Mouse (Mus musculus) intestine, embryonic 14.5 days (tissue): ENCODE measurements around the gene Rfxap. TPM values are rescaled to one million over a fixed set of nuclear protein-coding genes. Genes with fewer than 3 reads are reported as not detected.
A peak's percentile ranks its signal among the peaks of the same experiment; 100 is the strongest.

Source experiments
- ATAC-seq: fragments of 200-750 bp; cut with Nextera tagmentation; replicated peaks from 2 replicates; pipeline ENCODE4 v1.8.0; 2017; ENCODE audit warnings: low read depth, moderate number of reproducible peaks, moderate TSS enrichment, moderate library complexity; ENCODE audit not compliant: low FRiP score, low TSS enrichment
- DNase-seq: peaks from one replicate; pipeline ENCODE4 v3.0.0-alpha.2; 2018; ENCODE audit warnings: low spot score
- H3K27ac ChIP-seq: fragments of 300-500 bp; sonication (generic); 2 replicates; pipeline ENCODE4 v1.5.1; 2014; ENCODE audit warnings: low read depth, mild to moderate bottlenecking, control low read depth
- H3K27me3 ChIP-seq: fragments of 300-500 bp; sonication (generic); replicated peaks from 2 replicates; pipeline ENCODE4 v1.6.1; 2014; ENCODE audit warnings: low read length, control low read depth; ENCODE audit not compliant: control insufficient read depth, insufficient read depth
- H3K36me3 ChIP-seq: fragments of 300-500 bp; sonication (generic); 2 replicates; pipeline ENCODE4 v1.6.1; 2014; ENCODE audit warnings: low read length, control low read depth; ENCODE audit not compliant: control insufficient read depth, insufficient read depth
- H3K4me1 ChIP-seq: fragments of 300-500 bp; sonication (generic); replicated peaks from 2 replicates; pipeline ENCODE4 v1.6.1; 2014; ENCODE audit warnings: low read length, control low read depth, mixed read lengths; ENCODE audit not compliant: control insufficient read depth, insufficient read depth
- H3K4me2 ChIP-seq: fragments of 300-500 bp; sonication (generic); 2 replicates; pipeline ENCODE4 v1.6.1; 2014; ENCODE audit warnings: low read length
- H3K4me3 ChIP-seq: fragments of 300-500 bp; sonication (generic); 2 replicates; pipeline ENCODE4 v1.5.1; 2014; ENCODE audit warnings: low read depth, low read length, control low read depth, mixed read lengths
- H3K9ac ChIP-seq: fragments of 300-500 bp; sonication (generic); 2 replicates; pipeline ENCODE4 v1.6.1; 2014; ENCODE audit warnings: mild to moderate bottlenecking, low read length
- H3K9me3 ChIP-seq: fragments of 300-500 bp; sonication (generic); 2 replicates; pipeline ENCODE4 v1.6.1; 2016; ENCODE audit warnings: low read length, control low read depth; ENCODE audit not compliant: control insufficient read depth
- WGBS: fragments of 180-500 bp; shearing (Covaris S2); extraction: QIAGEN DNeasy Blood & Tissue Kit; methylation state at CpG from one replicate; pipeline ENCODE4 v1.1.7; 2014; 5-methylcytosine and 5-hydroxymethylcytosine counted together
- polyA plus RNA-seq: library from polyadenylated mRNA; unstranded; fragments of >200 nt; fragmentation: Nextera tagmentation; extraction: Ambion mirVana; gene quantifications from 2 replicates; pipeline ENCODE4 v1.2.1, GENCODE M21; 2014

Gene Rfxap
- polyA plus RNA-seq, 1 experiment from 2014 or later, result 43.7 TPM

GRCm38 (mm10) chr3:54807061-54807661 is 430 bp downstream of the Rfxap start:
- H3K9ac ChIP-seq, result peak overlapping the region; percentile 86
- ATAC-seq, result peak; percentile 81
- H3K9me3 ChIP-seq, result no peaks in the 10 kb centered on the region
- H3K4me2 ChIP-seq, result peak overlapping the region; percentile 60
- peak; percentile 85 for DNase-seq
- peaks cover 17% of the 10 kb centered on the region for H3K4me1 ChIP-seq
- H3K27ac ChIP-seq, result peak overlapping the region; percentile 91
- peaks cover 27% of the 10 kb centered on the region for H3K36me3 ChIP-seq
- WGBS, result under 1% methylated on average over 56 of the region's 56 CpGs
- H3K27me3 ChIP-seq, result no peaks in the 10 kb centered on the region
- peak overlapping the region; percentile 85 for H3K4me3 ChIP-seq

GRCm38 (mm10) chr3:54803713-54804112 is 3.9 kb downstream of the Rfxap start:
- Histone ChIP-seq H3K4me1 (peaks cover 17% of the 10 kb centered on the region), H3K4me3 (no peak overlapping the region), H3K27me3 (no peaks in the 10 kb centered on the region), H3K27ac (no peak overlapping the region), H3K9me3 (no peaks in the 10 kb centered on the region), H3K36me3 (peaks cover 29% of the 10 kb centered on the region), H3K9ac (no peak overlapping the region), H3K4me2 (no peak overlapping the region)
- ATAC-seq, result no peak
- no peak for DNase-seq
- 90% methylated on average over 8 of the region's 8 CpGs for WGBS

DNA sequence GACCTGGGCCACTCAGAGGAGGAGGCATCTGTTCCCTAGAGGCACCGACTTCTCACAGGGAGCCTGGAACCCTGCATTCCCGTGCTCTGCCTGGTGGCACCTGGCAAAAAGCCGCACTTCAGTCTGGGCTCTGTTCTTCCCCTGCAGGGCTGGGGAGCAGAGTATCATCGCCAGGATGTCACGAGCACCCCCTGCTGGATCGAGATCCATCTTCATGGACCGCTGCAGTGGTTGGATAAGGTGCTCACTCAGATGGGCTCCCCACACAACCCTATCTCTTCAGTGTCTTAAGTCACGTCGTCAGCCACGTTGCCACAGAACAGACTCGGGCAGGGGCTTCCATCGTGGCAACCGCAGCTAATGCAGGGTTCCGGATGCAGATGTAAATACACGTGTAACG is 10.4 kb downstream of the Rfxap start:
- ATAC-seq, result peak; percentile 82
- Histone ChIP-seq H3K4me1 (no peaks in the 10 kb centered on the region), H3K9ac (no peak overlapping the region), H3K27ac (no peak overlapping the region), H3K27me3 (no peaks in the 10 kb centered on the region), H3K4me2 (no peak overlapping the region), H3K36me3 (peaks cover 4% of the 10 kb centered on the region; the same call in 1 of the 2 replicates), H3K9me3 (peaks cover 7% of the 10 kb centered on the region; the same call in 1 of the 2 replicates), H3K4me3 (no peak overlapping the region)
- 32% methylated on average over 16 of the region's 16 CpGs for WGBS
- DNase-seq, result peak; percentile 71

DNA sequence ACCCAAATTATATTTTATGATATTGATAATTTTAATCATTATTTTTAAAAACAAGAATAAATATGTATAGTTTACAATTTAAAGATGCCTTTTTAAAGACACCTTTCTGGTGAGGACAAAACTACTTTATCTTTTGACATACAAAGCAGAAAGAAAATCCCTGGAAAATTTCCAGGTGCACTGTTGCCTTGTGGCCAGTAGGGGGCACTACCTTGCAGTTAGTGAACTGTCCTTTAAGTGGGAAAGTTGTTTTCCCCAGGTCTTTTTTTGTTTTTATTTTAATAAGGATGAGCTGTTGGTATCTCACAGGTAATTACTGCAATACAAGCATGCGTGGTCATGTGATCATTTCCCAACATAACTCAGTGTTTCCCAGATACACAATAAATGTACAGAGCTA is 11.8 kb downstream of the Rfxap start:
- DNase-seq (no peak), ATAC-seq (no peak)
- 90% methylated on average over 1 of the region's 1 CpGs for WGBS
- Histone ChIP-seq H3K4me1 (no peaks in the 10 kb centered on the region), H3K4me2 (no peak overlapping the region), H3K9ac (no peak overlapping the region), H3K4me3 (no peak overlapping the region), H3K9me3 (peaks cover 7% of the 10 kb centered on the region; the same call in 1 of the 2 replicates), H3K36me3 (peaks cover 4% of the 10 kb centered on the region; the same call in 1 of the 2 replicates), H3K27ac (no peak overlapping the region), H3K27me3 (no peaks in the 10 kb centered on the region)

DNA sequence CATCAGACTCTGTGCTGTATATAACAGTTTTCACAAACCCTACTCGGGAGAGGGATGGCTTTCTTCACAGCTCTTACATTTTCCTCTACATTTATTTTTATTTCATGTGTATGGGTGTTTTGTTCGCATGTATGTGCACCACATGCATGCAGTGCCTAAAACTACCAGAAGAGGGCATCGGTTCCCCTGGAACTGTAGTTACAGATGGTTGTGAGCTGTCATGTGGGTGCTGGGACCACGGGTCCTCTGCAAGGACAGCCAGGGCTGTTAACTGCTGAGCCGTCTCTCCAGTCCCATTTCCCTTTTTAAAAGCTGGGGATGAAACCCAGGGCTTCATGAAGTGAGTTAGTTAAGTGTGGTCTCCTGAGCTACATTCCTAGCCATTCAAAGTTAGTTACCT is 12.2 kb downstream of the Rfxap start:
- Histone ChIP-seq H3K4me3 (no peak overlapping the region), H3K9me3 (peaks cover 7% of the 10 kb centered on the region; the same call in 1 of the 2 replicates), H3K4me1 (no peaks in the 10 kb centered on the region), H3K4me2 (no peak overlapping the region), H3K27me3 (no peaks in the 10 kb centered on the region), H3K27ac (no peak overlapping the region), H3K9ac (no peak overlapping the region), H3K36me3 (peaks cover 4% of the 10 kb centered on the region; the same call in 1 of the 2 replicates)
- WGBS, result 91% methylated on average over 5 of the region's 5 CpGs
- DNase-seq (no peak), ATAC-seq (no peak)

GRCm38 (mm10) chr3:54793762-54794161 is 13.8 kb downstream of the Rfxap start:
- DNase-seq, result no peak
- Histone ChIP-seq H3K9ac (no peak overlapping the region), H3K27me3 (no peaks in the 10 kb centered on the region), H3K27ac (no peak overlapping the region), H3K4me3 (no peak overlapping the region), H3K4me1 (no peaks in the 10 kb centered on the region), H3K36me3 (0 out of 2 replicates have a peak, but pooled peaks cover 3% of the 10 kb centered on the region), H3K9me3 (peaks cover 7% of the 10 kb centered on the region; the same call in 1 of the 2 replicates), H3K4me2 (no peak overlapping the region)
- WGBS, result 85% methylated on average over 6 of the region's 6 CpGs
- ATAC-seq, result no peak

DNA sequence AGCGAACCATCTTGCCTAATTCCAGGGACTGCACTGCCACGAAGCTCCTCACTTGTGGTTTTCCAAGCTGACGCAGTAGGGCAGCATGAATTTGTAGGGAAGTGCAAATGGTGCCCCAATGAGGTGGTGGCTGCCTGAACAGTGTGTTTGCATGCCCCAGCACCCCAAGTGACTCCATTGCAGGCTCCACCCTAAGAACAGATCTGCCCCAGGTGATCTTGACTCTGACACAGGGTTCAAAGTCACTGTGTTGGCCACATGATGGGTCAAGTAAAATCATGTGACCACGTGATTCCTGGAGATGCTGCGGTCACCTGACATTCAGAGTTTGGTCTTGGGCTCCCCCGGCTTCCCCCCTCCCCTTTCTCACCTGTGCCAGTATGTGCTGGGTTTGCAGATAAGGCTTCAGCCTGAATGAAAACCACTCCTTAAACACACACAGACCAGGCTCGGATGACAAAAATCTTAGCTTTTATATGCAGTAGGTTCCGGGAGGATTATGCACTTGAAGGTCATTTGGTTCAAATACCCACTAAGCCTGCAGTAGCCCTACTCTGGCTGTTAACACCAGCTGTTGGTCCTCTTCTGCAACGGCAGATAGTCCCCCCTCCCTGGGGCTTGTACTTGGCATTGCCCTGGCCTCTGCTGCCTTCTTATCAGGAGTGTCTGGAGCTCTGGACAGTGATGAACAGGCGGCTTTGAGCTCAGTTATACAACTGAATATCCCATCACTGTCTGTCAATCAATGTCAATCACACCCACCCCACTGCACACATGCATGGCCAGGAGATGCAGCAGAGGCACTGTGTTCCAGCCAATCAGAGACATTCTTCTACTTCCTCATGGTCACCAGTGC is 15.5 kb downstream of the Rfxap start:
- Histone ChIP-seq H3K27me3 (no peaks in the 10 kb centered on the region), H3K27ac (no peak overlapping the region), H3K4me2 (no peak overlapping the region), H3K36me3 (no peaks in the 10 kb centered on the region; the same call in 1 of the 2 replicates), H3K4me1 (no peaks in the 10 kb centered on the region), H3K9ac (no peak overlapping the region), H3K4me3 (no peak overlapping the region), H3K9me3 (peaks cover 7% of the 10 kb centered on the region; the same call in 1 of the 2 replicates)
- WGBS, result 64% methylated on average over 10 of the region's 10 CpGs
- ATAC-seq, result peak; percentile 56
- DNase-seq, result no peak

GRCm38 (mm10) chr3:54790601-54791000 is 17.0 kb downstream of the Rfxap start:
- DNase-seq, result no peak
- ATAC-seq, result no peak
- 63% methylated on average over 2 of the region's 2 CpGs for WGBS
- Histone ChIP-seq H3K4me3 (no peak overlapping the region), H3K9ac (no peak overlapping the region), H3K27ac (no peak overlapping the region), H3K27me3 (no peaks in the 10 kb centered on the region), H3K4me2 (no peak overlapping the region), H3K36me3 (peaks cover 11% of the 10 kb centered on the region), H3K9me3 (peaks cover 7% of the 10 kb centered on the region; the same call in 1 of the 2 replicates), H3K4me1 (no peaks in the 10 kb centered on the region)
